Mouse (Mus musculus) heart, embryonic 12.5 days (tissue): Measurements from ENCODE around the gene Blcap. TPM values are rescaled to one million over a fixed set of nuclear protein-coding genes. Genes with fewer than 3 reads are reported as not detected.
A peak's percentile ranks its signal among the peaks of the same experiment; 100 is the strongest.

Experiments
- ATAC-seq: fragments of 200-750 bp; cut with Nextera tagmentation; 2 replicates; pipeline ENCODE4 v1.8.0; 2017; ENCODE audit warnings: moderate TSS enrichment, moderate library complexity; ENCODE audit not compliant: insufficient number of reproducible peaks, low FRiP score
- H3K27ac ChIP-seq: fragments of 300-500 bp; sonication (generic); 2 replicates; pipeline ENCODE4 v1.5.1; 2016; ENCODE audit warnings: mild to moderate bottlenecking, moderate library complexity; ENCODE audit not compliant: poor library complexity, severe bottlenecking
- H3K27me3 ChIP-seq: fragments of 300-500 bp; sonication (generic); replicated peaks from 2 replicates; pipeline ENCODE4 v1.6.1; 2016; ENCODE audit warnings: mild to moderate bottlenecking, moderate library complexity
- H3K36me3 ChIP-seq: fragments of 300-500 bp; sonication (generic); 2 replicates; pipeline ENCODE4 v1.6.1; 2016; ENCODE audit warnings: mild to moderate bottlenecking, moderate library complexity
- H3K4me1 ChIP-seq: fragments of 300-500 bp; sonication (generic); replicated peaks from 2 replicates; pipeline ENCODE4 v1.6.1; 2016; ENCODE audit warnings: mild to moderate bottlenecking
- H3K4me2 ChIP-seq: fragments of 300-500 bp; sonication (generic); 2 replicates; pipeline ENCODE4 v1.6.1; 2016; ENCODE audit warnings: mild to moderate bottlenecking, moderate library complexity
- H3K4me3 ChIP-seq: fragments of 300-500 bp; sonication (generic); 2 replicates; pipeline ENCODE4 v1.5.1; 2016; ENCODE audit warnings: mild to moderate bottlenecking
- H3K9ac ChIP-seq: fragments of 300-500 bp; sonication (generic); 2 replicates; pipeline ENCODE4 v1.6.1; 2016; ENCODE audit warnings: mild to moderate bottlenecking, moderate library complexity
- H3K9me3 ChIP-seq: fragments of 300-500 bp; sonication (generic); replicated peaks from 2 replicates; pipeline ENCODE4 v1.6.1; 2016; ENCODE audit warnings: mild to moderate bottlenecking, moderate library complexity
- WGBS: fragments of 180-500 bp; shearing (Covaris S2); methylation state at CpG from one replicate; pipeline ENCODE4 v1.1.7; 2016; 5-methylcytosine and 5-hydroxymethylcytosine counted together
- polyA plus RNA-seq: library from polyadenylated mRNA; unstranded; fragments of >200 nt; fragmentation: Nextera tagmentation; extraction: Ambion mirVana; gene quantifications from 2 replicates; pipeline ENCODE4 v1.2.1, GENCODE M21; 2016

Gene Blcap
- polyA plus RNA-seq, 1 experiment from 2014 or later, result 37.0 TPM

GRCm38 (mm10) chr2:157559858-157560257 is 11.2 kb downstream of the Blcap start, which contains the start of gene Nnat:
Nnat (plus strand) TSS chr2:157560078.
- Histone ChIP-seq H3K9ac (peak within 1 kb of the TSS; percentile 78), H3K9me3 (peaks cover 53% of the 10 kb centered on the region), H3K36me3 (peaks cover 82% of the 10 kb centered on the region), H3K4me1 (peaks cover 36% of the 10 kb centered on the region), H3K4me3 (peak within 1 kb of the TSS; percentile 50), H3K27ac (no peak within 1 kb of the TSS), H3K27me3 (no peaks in the 10 kb centered on the region), H3K4me2 (peak within 1 kb of the TSS; percentile 90)
- no peak for ATAC-seq
- WGBS, result 52% methylated on average over 27 of the region's 27 CpGs

GRCm38 (mm10) chr2:157559440-157559839 is 11.6 kb downstream of the Blcap start:
- Histone ChIP-seq H3K36me3 (peaks cover 82% of the 10 kb centered on the region), H3K4me3 (peak overlapping the region; percentile 50), H3K4me1 (peaks cover 36% of the 10 kb centered on the region), H3K9me3 (peaks cover 53% of the 10 kb centered on the region), H3K4me2 (peak overlapping the region; percentile 90), H3K27ac (no peak overlapping the region), H3K27me3 (no peaks in the 10 kb centered on the region), H3K9ac (no peak overlapping the region)
- WGBS, result 49% methylated on average over 19 of the region's 19 CpGs
- no peak for ATAC-seq

GRCm38 (mm10) chr2:157558520-157558919 is 12.6 kb downstream of the Blcap start:
- H3K9me3 ChIP-seq, result peaks cover 53% of the 10 kb centered on the region
- no peak overlapping the region for H3K27ac ChIP-seq
- no peak overlapping the region for H3K9ac ChIP-seq
- H3K27me3 ChIP-seq, result no peaks in the 10 kb centered on the region
- WGBS, result 64% methylated on average over 6 of the region's 6 CpGs
- H3K36me3 ChIP-seq, result peaks cover 76% of the 10 kb centered on the region
- H3K4me3 ChIP-seq, result no peak overlapping the region
- no peak for ATAC-seq
- peaks cover 43% of the 10 kb centered on the region for H3K4me1 ChIP-seq
- no peak overlapping the region for H3K4me2 ChIP-seq

DNA sequence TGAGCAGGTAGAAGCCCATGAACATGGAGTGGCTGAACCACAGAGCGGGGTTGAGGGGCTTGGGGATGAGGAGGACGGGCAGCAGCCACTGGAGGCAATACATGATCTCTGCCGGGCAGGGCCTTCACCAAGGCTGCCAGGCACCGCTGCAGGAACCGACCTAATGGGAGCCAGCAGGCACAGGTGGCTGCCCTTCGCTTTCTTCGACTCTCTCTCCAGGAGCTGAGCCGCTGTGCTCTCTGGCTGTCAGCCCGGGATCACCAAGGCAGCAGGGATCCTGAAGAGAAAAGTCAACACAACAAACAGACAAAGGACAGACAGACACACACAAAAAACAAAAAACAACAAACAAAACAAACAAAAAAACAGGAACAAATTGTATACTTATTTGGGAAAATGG is 13.0 kb downstream of the Blcap start:
- peaks cover 49% of the 10 kb centered on the region for H3K9me3 ChIP-seq
- no peak overlapping the region for H3K27ac ChIP-seq
- WGBS, result 84% methylated on average over 9 of the region's 9 CpGs
- no peak overlapping the region for H3K9ac ChIP-seq
- H3K4me2 ChIP-seq, result no peak overlapping the region
- peaks cover 71% of the 10 kb centered on the region for H3K36me3 ChIP-seq
- peaks cover 48% of the 10 kb centered on the region for H3K4me1 ChIP-seq
- no peak for ATAC-seq
- no peak overlapping the region for H3K4me3 ChIP-seq
- H3K27me3 ChIP-seq, result no peaks in the 10 kb centered on the region

DNA sequence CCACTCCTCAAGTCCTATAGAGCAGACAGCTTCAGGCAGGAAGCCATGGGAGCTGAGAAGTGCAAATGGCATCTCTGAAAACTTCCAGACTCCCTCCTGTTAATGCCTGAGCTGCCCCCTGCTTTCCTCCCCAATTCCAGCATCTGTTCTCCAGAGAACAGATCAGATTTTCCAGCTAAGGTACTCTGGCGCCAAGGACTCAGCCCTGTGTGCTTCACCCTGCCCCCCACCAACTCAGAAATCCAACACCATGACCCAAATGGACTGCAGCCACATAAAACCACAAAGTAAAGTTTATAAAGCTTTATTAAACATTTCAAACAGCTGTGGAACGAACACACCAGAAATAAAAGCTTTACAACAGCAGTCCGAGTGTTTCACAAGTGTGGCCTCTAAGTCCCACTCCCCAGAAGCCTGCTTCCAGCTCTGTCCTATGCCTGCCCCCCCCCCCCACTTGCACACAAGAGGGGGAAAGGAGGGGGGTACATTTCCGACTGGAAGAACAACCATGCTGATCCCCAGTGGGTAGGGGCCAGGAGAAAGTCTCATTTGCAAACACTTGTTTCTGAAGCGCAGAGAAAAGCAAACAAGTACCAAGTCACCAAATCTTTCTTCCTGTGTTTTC is 14.9 kb downstream of the Blcap start:
- Histone ChIP-seq H3K36me3 (peaks cover 53% of the 10 kb centered on the region), H3K27ac (no peak overlapping the region), H3K27me3 (no peaks in the 10 kb centered on the region), H3K4me1 (peaks cover 48% of the 10 kb centered on the region), H3K4me3 (no peak overlapping the region), H3K9ac (no peak overlapping the region), H3K9me3 (peaks cover 35% of the 10 kb centered on the region), H3K4me2 (no peak overlapping the region)
- ATAC-seq, result no peak
- WGBS, result 63% methylated on average over 5 of the region's 5 CpGs

DNA sequence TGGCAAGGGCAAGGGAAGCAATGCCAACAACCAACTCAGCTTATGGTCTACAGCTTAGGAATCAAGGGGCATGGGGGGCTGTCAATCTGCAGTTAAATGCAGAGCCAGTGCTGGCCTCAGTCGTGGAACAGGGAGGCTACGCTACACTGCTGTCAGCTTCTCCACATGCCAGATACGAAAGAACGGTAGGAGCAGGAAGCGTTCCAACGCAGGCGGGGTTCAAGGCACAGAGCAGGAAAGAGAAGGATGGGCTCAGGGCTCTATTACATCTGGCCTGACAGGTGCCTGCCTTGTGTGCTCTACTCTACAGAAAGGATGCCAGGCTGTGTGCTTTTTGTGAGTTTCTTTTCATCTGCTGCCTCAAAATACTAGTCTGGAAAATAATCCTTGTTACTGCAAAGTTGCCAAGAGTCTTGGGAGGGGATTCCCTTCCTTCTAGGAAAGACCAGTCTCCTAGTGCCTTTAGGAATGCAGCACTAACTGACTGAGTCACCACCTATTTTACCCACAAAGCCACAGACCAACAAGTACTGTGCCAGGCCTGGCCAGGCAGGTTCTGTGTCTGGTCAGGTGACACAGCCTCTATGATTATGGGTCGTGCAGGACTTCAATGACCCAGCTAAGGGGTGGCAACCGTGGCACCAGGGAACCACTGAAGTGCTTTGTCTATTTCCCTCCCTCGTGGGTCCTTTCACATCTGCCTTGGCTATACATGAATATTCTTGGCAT is 18.8 kb downstream of the Blcap start:
- Histone ChIP-seq H3K4me3 (no peak overlapping the region), H3K36me3 (peaks cover 34% of the 10 kb centered on the region), H3K4me1 (peaks cover 48% of the 10 kb centered on the region), H3K27ac (no peak overlapping the region), H3K4me2 (no peak overlapping the region), H3K9ac (no peak overlapping the region), H3K9me3 (peaks cover 5% of the 10 kb centered on the region), H3K27me3 (no peaks in the 10 kb centered on the region)
- ATAC-seq, result no peak
- 70% methylated on average over 10 of the region's 10 CpGs for WGBS

DNA sequence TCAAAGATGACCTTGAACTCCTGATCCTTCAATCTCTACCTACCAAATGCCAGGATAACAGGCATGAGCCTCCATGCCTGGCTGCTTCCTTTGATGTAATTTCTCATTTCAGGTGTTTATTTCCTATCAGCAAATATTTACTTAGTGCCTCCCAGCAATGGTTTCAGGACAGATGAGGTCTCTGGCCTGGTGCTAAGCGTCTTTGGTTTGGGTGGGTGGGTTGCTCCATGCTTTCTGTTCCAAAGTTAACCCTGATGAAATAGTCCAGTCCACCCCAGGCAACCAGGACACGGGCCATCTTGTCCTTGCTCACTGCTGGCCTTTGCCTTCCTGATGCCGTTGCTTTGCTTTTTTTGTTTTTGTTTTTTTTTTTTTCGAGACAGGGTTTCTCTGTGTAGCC is 20.8 kb downstream of the Blcap start:
- Histone ChIP-seq H3K27ac (no peak overlapping the region), H3K4me1 (peaks cover 32% of the 10 kb centered on the region), H3K9me3 (no peaks in the 10 kb centered on the region), H3K4me3 (no peak overlapping the region), H3K4me2 (no peak overlapping the region), H3K27me3 (no peaks in the 10 kb centered on the region), H3K36me3 (peaks cover 31% of the 10 kb centered on the region), H3K9ac (no peak overlapping the region)
- no peak for ATAC-seq
- 78% methylated on average over 4 of the region's 4 CpGs for WGBS

DNA sequence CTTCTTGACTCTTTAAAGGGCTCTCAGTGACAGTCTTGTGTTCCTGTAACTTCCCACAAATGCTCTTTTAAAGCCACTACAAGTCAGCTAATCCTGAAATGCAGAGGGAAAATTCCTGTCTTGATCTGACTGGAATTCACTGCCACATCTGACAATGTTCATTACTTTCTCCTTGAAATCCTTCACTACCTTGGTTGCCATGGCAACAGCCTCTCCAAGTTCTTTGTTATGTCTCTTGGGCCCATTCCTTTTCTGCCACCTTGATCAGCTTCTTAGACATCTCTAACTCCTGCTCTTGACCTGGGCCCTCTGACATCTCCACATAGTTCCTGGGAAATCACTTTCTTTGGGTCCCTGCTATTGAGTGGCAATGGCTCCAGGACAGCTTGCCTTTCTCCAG is 24.4 kb downstream of the Blcap start:
- Histone ChIP-seq H3K27me3 (no peaks in the 10 kb centered on the region), H3K36me3 (peaks cover 51% of the 10 kb centered on the region)

GRCm38 (mm10) chr2:157544333-157544888 is 26.7 kb downstream of the Blcap start:
- Histone ChIP-seq H3K4me1 (no peaks in the 10 kb centered on the region), H3K36me3 (peaks cover 54% of the 10 kb centered on the region)

More for the DNA sequence above, 24.4 kb downstream of the Blcap start:
- Histone ChIP-seq H3K4me3 (no peak overlapping the region), H3K4me2 (no peak overlapping the region), H3K9me3 (no peaks in the 10 kb centered on the region), H3K9ac (no peak overlapping the region), H3K4me1 (no peaks in the 10 kb centered on the region), H3K27ac (no peak overlapping the region)
- no peak for ATAC-seq

GRCm38 (mm10) chr2:157542415-157542814 is 28.7 kb downstream of the Blcap start:
- Histone ChIP-seq H3K9me3 (no peaks in the 10 kb centered on the region), H3K4me2 (no peak overlapping the region), H3K4me1 (0 out of 2 replicates have a peak, but pooled peaks cover 1% of the 10 kb centered on the region), H3K4me3 (no peak overlapping the region), H3K27me3 (no peaks in the 10 kb centered on the region), H3K9ac (no peak overlapping the region), H3K27ac (no peak overlapping the region), H3K36me3 (peaks cover 39% of the 10 kb centered on the region)
- WGBS, result 83% methylated on average over 4 of the region's 4 CpGs
- ATAC-seq, result no peak

More at GRCm38 (mm10) chr2:157544333-157544888, 26.7 kb downstream of the Blcap start:
- Histone ChIP-seq H3K4me2 (no peak overlapping the region), H3K4me3 (no peak overlapping the region), H3K9me3 (no peaks in the 10 kb centered on the region), H3K9ac (no peak overlapping the region), H3K27me3 (no peaks in the 10 kb centered on the region), H3K27ac (no peak overlapping the region)
- no peak for ATAC-seq
- WGBS, result 82% methylated on average over 9 of the region's 9 CpGs

GRCm38 (mm10) chr2:157541631-157542030 is 29.4 kb downstream of the Blcap start:
- H3K9ac ChIP-seq, result no peak overlapping the region
- WGBS, result 80% methylated on average over 8 of the region's 8 CpGs
- no peak overlapping the region for H3K4me2 ChIP-seq
- H3K27ac ChIP-seq, result no peak overlapping the region
- H3K4me1 ChIP-seq, result peaks cover 7% of the 10 kb centered on the region
- H3K27me3 ChIP-seq, result no peaks in the 10 kb centered on the region
- H3K36me3 ChIP-seq, result peaks cover 32% of the 10 kb centered on the region
- H3K9me3 ChIP-seq, result no peaks in the 10 kb centered on the region
- no peak for ATAC-seq
- H3K4me3 ChIP-seq, result no peak overlapping the region
